In the genomic region with DNA sequence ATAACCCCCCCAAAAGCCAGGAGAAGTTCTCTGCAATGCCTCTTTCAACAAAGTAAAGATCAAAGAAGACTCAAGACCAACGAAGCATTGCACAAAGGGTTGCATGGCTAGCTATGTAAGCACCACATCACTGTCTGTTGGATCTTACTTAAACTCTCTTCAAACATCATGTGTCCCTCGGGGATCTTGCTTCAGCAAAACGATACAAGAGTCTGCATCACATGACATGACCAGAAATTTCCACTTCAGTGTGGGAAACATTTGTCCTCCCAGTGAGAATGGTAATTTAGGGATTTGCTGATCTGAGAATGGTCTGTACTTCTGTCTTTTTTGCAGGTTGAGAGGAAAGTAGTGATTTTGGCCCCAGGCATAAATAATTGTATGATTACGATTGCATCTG, we compare ENCODE assay signal across 20 mouse cellular contexts.
DNase-seq lines count a peak whose midpoint lies in the region; ATAC-seq lines count a peak whose summit lies in the region.
"Had no signal": no experiment of that assay in that cellular context is flagged by ENCODE, and none has a peak within 500 bp of the region (broad histone marks: within the 10 kb centered on the region; RNA-seq: fewer than 3 reads in every experiment).

No protein-coding gene starts in this region.

- H3K36me3 ChIP-seq in heart, embryonic 12.5 days, result no peaks in the 10 kb centered on the region
- H3K36me3 ChIP-seq: embryonic facial prominence, embryonic 12.5 days; forebrain, embryonic 12.5 days; heart, embryonic 13.5 days; hindbrain, embryonic 10.5 days had no signal

- no peaks in the 10 kb centered on the region for H3K9me3 ChIP-seq in heart, embryonic 12.5 days (replicated peaks)
- H3K9me3 ChIP-seq: embryonic facial prominence, embryonic 12.5 days; forebrain, embryonic 12.5 days; heart, embryonic 13.5 days; hindbrain, embryonic 10.5 days had no signal

- H3K27me3 ChIP-seq in heart, embryonic 12.5 days (replicated peaks), result no peaks in the 10 kb centered on the region
- H3K27me3 ChIP-seq: embryonic facial prominence, embryonic 12.5 days; forebrain, embryonic 12.5 days; heart, embryonic 13.5 days had no signal

- H3K4me3 ChIP-seq in heart, embryonic 12.5 days, result no peak overlapping the region
- H3K4me3 ChIP-seq: embryonic facial prominence, embryonic 12.5 days; forebrain, embryonic 12.5 days; heart, embryonic 13.5 days; hindbrain, embryonic 10.5 days had no signal

- intact Hi-C loops in heart, postnatal 14 days (cut with DNase I), result no loop called here

- 58% methylated on average over 4 of the region's 4 CpGs for WGBS in heart, embryonic 12.5 days

- no peaks in the 10 kb centered on the region for H3K4me1 ChIP-seq in heart, embryonic 12.5 days (replicated peaks)
- H3K4me1 ChIP-seq: embryonic facial prominence, embryonic 12.5 days; forebrain, embryonic 12.5 days; heart, embryonic 13.5 days had no signal

- H3K4me2 ChIP-seq in heart, embryonic 12.5 days, result no peak overlapping the region
- H3K4me2 ChIP-seq: embryonic facial prominence, embryonic 12.5 days; forebrain, embryonic 12.5 days; heart, embryonic 13.5 days; hindbrain, embryonic 14.5 days had no signal

- peak; percentile 94 for DNase-seq in heart, adult 11 months
- DNase-seq in heart, adult 9 months (ENCODE audit: low spot score in 2 of 2), result peak; percentile 29 to 51
- no peak for DNase-seq in heart, postnatal 14 days
- peak; percentile 45 for DNase-seq in NIH3T3 (ENCODE audit: low read depth)
- peak; percentile 4 for DNase-seq in skeletal muscle tissue, adult 2 months (ENCODE audit: low read depth, low spot score)
- DNase-seq in kidney, adult 9 months, result no peak
- DNase-seq: adrenal gland, postnatal 10 days; cerebellum, adult 11-12 months; cerebellum, adult 9-10 months; cerebellum, postnatal 36 days; embryo, embryonic 11 days; gastrocnemius, postnatal 10 days had no signal

- no peak overlapping the region for H3K9ac ChIP-seq in heart, embryonic 12.5 days
- H3K9ac ChIP-seq: embryonic facial prominence, embryonic 12.5 days; forebrain, embryonic 12.5 days; heart, embryonic 13.5 days; hindbrain, embryonic 14.5 days had no signal

- H3K27ac ChIP-seq in heart, embryonic 12.5 days (ENCODE audit: poor library complexity, severe bottlenecking), result no peak overlapping the region
- H3K27ac ChIP-seq: embryonic facial prominence, embryonic 12.5 days; forebrain, embryonic 12.5 days; heart, embryonic 13.5 days; hindbrain, embryonic 10.5 days; hindbrain, embryonic 14.5 days had no signal

- ATAC-seq in heart, embryonic 12.5 days (ENCODE audit: insufficient number of reproducible peaks, low FRiP score), result no peak
- ATAC-seq: forebrain, embryonic 16.5 days; intestine, embryonic 16.5 days had no signal

Comparison
In these comparisons a context has a peak if more than half of its experiments do, and no peak if none do; other contexts are left out.
1. DNase-seq: peak in heart, adult 11 months (single experiment), heart, adult 9 months (2 of 2), NIH3T3 (single experiment) and skeletal muscle tissue, adult 2 months (single experiment); none in heart, postnatal 14 days (0 of 2) and kidney, adult 9 months (single experiment).